ENCODE assay signal across 16 mouse cellular contexts in genomic region chr11:99182575-99182974, GRCm38 (mm10). TPM values are rescaled to one million over a fixed set of nuclear protein-coding genes. Genes with fewer than 3 reads are reported as not detected.
DNase-seq lines count a peak whose midpoint lies in the region; TF ChIP-seq lines count a peak whose summit lies in the region.
"Had no signal": no experiment of that assay in that cellular context is flagged by ENCODE, and none has a peak within 500 bp of the region (broad histone marks: within the 10 kb centered on the region; RNA-seq: fewer than 3 reads in every experiment).

No protein-coding gene starts in this region.

- no peak for TF ChIP-seq POLR2A in brain, embryonic 14.5 days (IDR thresholded peaks at IDR 0.05; ENCODE audit: borderline replicate concordance, extremely low read depth, insufficient read depth, insufficient read length, poor library complexity, severe bottlenecking)
- no peak for TF ChIP-seq POLR2A in myocyte (IDR thresholded peaks at IDR 0.05; ENCODE audit: insufficient read length, low read depth)

- H3K36me3 ChIP-seq in myocyte (ENCODE audit: control insufficient read depth, insufficient read depth), result no peaks in the 10 kb centered on the region
- H3K36me3 ChIP-seq: hindbrain, embryonic 10.5 days; intestine, embryonic 15.5 days; limb, embryonic 10.5 days; midbrain, embryonic 15.5 days had no signal

- no peaks in the 10 kb centered on the region for H3K79me2 ChIP-seq in myocyte (ENCODE audit: control insufficient read depth, insufficient read depth)

- H3K4me2 ChIP-seq in myocyte (ENCODE audit: low read depth), result peak overlapping the region; percentile 6
- H3K4me2 ChIP-seq: heart, embryonic 11.5 days; intestine, embryonic 15.5 days; midbrain, embryonic 15.5 days had no signal

- no peak overlapping the region for H3ac ChIP-seq in myocyte (ENCODE audit: control insufficient read depth, insufficient read length)

- H3K4me3 ChIP-seq in myocyte, result no peak overlapping the region
- H3K4me3 ChIP-seq: hindbrain, embryonic 10.5 days; intestine, embryonic 15.5 days; limb, embryonic 10.5 days; midbrain, embryonic 15.5 days had no signal

- peak; percentile 7 for DNase-seq in right cerebral cortex, adult 18-20 months
- no peak for DNase-seq in right cerebral cortex, postnatal 14 days
- peak; percentile 17 for DNase-seq in brain, embryonic 14.5 days (ENCODE audit: low read depth)
- DNase-seq in kidney, postnatal 10 days, result peak; percentile 28
- no peak for DNase-seq in adrenal gland, postnatal 10 days
- DNase-seq in c-Kit-positive CD71-positive TER-119-positive erythroid progenitor cells, embryonic 14.5 days (ENCODE audit: low spot score), result no peak
- DNase-seq: gastrocnemius, postnatal 25 days; layer of hippocampus, postnatal 36 days; lung, postnatal 14 days; thymus, postnatal 36 days had no signal

- no peak for TF ChIP-seq CTCF in brain, embryonic 14.5 days (IDR thresholded peaks at IDR 0.05; ENCODE audit: borderline replicate concordance, extremely low read depth, insufficient read depth, insufficient read length)

- H3K27me3 ChIP-seq in myocyte (ENCODE audit: control insufficient read depth, insufficient read depth, insufficient read length), result peaks cover 41% of the 10 kb centered on the region
- H3K27me3 ChIP-seq: intestine, embryonic 15.5 days; midbrain, embryonic 15.5 days had no signal

TF ChIP-seq in myocyte, 11 proteins besides CTCF, POLR2A, EP300 and RAD21:
- TF ChIP-seq REST (IDR thresholded peaks at IDR 0.05; ENCODE audit: insufficient read depth, insufficient read length) (no peak), USF1 (IDR thresholded peaks at IDR 0.05; ENCODE audit: low read depth) (no peak), MYOG (IDR thresholded peaks at IDR 0.05; ENCODE audit: control insufficient read depth in 1 of 3, insufficient read depth in 1 of 3, insufficient read length in 2 of 3, low read depth in 2 of 3) (no peak), MYOD1 (IDR thresholded peaks at IDR 0.05; ENCODE audit: control insufficient read depth in 1 of 3, insufficient read length in 2 of 3, low read depth in 2 of 3) (no peak), MAX (IDR thresholded peaks at IDR 0.05; ENCODE audit: low read depth) (no peak), POLR2AphosphoS2 (IDR thresholded peaks at IDR 0.05; ENCODE audit: insufficient read length, low read depth) (no peak), SRF (IDR thresholded peaks at IDR 0.05; ENCODE audit: control insufficient read depth, insufficient read length, low read depth) (no peak), TCF12 (IDR thresholded peaks at IDR 0.05; ENCODE audit: insufficient read depth, poor library complexity, severe bottlenecking) (no peak), E2F4 (IDR thresholded peaks at IDR 0.05; ENCODE audit: insufficient read depth) (no peak)

RNA-seq across cellular contexts. Expression of gene Ccr7, which starts 27.7 kb away (rescaled TPM):
- 0.07 TPM in 1 of 2 replicates, not detected in the other for polyA plus RNA-seq in brain, embryonic 14.5 days (2012; rRNA removed)
- polyA plus RNA-seq in myocyte (2012; fragmentation: generic; extraction: Trizol), result 0.38 TPM
- 1 to 10 TPM; 3.6 to 3.7 TPM for total RNA-seq in adrenal gland, postnatal 10 days (2021)
- total RNA-seq: gastrocnemius, postnatal 25 days; layer of hippocampus, postnatal 36 days had no signal
- polyA plus RNA-seq: midbrain, embryonic 15.5 days had no signal

RNA-seq across cellular contexts. Expression of gene Smarce1, which starts 48.2 kb away (rescaled TPM):
- polyA plus RNA-seq in brain, embryonic 14.5 days (2012; rRNA removed), result 162 and 270 TPM in 2 replicates
- polyA plus RNA-seq in myocyte (2012; fragmentation: generic; extraction: Trizol), result 90.3 TPM
- total RNA-seq in adrenal gland, postnatal 10 days (2021), result 10 to 100 TPM; 53.6 to 64.9 TPM

Comparison
In these comparisons a context has a peak if more than half of its experiments do, and no peak if none do; other contexts are left out.
1. DNase-seq: peak in right cerebral cortex, adult 18-20 months (single experiment), brain, embryonic 14.5 days (single experiment) and kidney, postnatal 10 days (single experiment); none in right cerebral cortex, postnatal 14 days (single experiment), adrenal gland, postnatal 10 days (single experiment) and c-Kit-positive CD71-positive TER-119-positive erythroid progenitor cells, embryonic 14.5 days (single experiment).